Mouse (Mus musculus) cerebellum, adult 8-10 months (tissue): Measurements from ENCODE around the gene Aoc2.

Experiments used
- DNase-seq: peaks from one replicate; pipeline ENCODE4 v3.0.0; 2022

Aoc2 gene

DNA sequence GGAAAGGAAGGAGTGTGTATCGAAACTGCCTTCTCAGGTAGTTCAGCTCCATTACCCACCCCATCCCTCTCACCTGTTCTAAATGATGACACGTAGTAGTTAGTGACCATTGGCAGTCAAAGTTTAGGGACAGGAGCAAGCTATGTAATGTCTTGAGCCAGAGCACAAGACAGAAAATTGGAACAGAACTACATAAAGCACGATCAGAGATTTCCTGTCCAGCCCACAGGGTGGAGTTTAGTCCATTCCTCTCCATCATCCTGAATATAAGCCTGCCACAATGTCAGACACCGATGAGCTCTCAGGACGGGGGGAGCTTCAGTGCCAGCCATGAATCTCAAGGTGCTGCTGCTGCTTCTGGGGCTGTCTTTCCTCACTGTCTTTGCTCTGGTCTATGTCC is at the start of gene Aoc2:
Gene Aoc2 (plus strand): TSS at position 301 of the 400 bp plus-strand sequence.
- no peak for DNase-seq

DNA sequence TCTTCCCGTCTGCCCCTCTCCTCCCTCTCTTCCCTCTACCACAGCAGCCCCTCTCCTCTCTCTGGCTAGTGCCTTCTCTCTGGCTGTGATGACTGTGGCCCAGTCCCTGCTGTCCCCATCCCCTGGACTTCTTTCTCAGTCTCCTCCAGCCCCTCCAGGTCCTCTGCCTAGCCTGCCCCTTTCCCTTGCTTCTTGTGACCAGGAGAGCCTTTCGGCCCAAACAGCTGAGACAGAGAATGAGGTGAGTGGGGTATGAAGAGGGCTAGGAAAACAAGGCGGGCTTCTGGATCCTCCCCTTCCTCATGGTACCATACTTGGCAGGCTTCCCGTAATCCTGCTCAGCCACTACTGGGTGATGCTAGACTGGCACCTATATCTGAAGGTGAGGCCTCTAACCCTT is 49.6 kb upstream of the Aoc2 start:
- DNase-seq, result no peak

DNA sequence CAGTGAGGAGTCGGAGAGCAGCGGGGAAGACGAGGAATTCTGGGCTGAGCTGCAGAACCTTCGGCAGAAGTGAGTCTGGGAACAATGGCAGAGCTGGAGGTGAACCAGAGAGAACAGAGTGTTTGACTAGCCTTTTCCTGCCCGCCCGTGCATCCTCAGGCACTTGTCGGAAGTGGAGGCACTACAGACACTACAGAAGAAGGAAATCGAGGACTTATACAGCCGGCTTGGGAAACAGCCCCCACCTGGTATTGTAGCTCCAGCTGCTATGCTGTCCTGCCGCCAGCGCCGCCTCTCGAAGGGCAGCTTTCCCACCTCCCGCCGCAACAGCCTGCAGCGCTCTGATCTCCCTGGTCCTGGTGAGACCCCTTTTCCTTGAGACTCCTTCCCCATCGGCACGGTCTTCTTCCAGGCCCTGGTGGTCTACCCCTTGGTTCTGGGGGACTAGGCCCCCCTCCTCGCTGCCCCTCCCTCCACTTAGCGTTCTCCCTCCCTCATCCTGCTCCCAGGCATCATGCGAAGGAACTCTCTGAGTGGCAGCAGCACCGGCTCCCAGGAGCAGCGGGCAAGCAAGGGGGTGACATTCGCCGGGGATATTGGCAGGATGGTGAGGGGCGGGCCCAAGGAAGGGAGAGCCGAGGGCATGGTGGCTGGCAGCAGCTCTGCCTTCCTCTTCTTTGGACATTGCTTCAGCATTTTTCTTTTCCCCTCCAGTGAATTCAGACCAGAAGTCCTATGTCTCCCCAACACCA is 48.4 kb upstream of the Aoc2 start:
- no peak for DNase-seq

DNA sequence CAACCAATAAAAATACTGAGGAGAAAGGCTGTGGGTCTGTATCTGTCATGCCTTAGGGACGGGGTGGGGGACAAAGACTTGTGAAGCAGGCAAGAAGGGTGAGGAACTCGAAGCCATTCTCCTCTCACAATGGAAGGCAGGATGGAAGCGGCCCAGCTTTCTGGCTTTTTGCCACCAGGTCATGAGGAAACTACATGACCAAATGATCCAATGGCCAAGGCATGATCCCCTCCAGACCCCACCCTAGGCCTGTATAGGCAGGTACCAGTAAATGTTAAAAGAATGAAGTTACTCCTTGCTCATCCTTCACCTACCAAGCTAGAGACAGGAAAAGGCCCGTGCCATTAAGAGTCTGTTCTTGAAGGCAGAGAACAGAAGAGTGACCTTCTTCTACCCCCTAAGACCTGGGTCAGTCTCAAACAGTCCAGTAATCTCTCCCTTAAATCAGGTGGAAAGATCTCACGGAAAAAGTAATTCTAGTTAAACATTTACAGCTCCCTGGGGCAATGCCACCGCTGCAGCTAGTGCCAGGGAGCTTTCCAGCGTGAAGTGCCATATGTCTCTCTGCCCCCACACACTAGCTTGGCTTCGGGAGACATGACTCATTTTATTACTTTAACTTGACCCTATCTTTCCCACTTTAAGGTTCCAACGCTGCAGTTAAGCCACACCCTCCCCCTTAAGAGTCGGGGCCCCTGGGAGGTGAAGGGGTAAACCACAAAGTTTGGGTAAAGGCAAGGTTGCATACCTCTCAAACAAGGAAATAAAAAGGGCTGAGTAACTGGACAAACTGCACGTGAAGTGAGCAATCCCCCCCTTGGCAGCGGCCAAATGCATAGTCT is 47.3 kb upstream of the Aoc2 start:
- no peak for DNase-seq

DNA sequence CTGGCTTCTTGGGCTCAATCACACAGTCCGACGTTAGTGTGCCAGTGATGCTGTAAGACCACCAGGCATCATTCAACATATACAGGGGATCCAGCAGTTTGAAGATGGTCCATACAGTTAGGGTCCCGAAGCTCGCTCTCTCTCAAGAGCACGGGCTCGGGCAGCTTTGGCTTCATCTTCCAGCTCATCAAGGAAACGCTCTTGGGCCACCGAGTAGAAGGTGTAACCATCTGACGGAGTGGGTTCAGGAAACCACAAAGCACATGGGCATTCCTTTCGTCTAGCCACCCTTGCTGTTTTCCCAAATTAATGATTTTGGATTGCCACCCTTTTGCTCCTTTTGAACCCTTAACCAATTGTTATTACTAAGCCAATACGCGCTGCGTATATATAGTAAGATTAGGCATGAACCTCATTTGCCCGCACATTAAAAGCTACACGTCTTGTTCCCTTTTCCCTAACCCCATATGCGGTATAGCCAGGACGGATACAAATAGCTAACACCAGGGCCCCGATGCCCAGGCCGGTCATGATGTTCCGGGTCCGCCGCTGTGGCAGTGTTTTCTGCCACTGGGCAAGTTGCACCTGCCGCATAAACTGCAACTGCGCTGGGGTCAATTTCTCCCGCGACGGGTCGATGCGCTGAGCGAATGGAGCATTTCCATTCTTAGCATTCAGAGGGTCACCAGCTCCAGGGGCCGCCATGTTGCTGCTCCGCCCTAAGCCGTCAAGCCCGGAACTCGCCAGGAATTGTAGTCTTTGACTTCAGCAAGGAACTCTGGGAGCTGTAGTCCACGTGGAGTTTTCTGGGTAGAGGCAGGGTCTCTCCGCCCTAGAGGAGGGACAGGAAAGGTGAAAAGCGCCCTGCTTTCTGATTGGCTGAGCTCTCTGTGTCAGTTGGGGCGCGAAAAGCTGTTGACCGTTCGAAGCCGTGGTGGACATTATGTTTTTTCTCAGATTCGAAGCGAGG is 46.4 kb upstream of the Aoc2 start, which contains the start of the genes Cntd1 and Coa3:
Gene Cntd1 (plus strand): TSS at position 790 of the 970 bp plus-strand sequence.
Gene Coa3 (minus strand): TSS at position 892 of the 970 bp plus-strand sequence.
- DNase-seq, result peak; percentile 78

DNA sequence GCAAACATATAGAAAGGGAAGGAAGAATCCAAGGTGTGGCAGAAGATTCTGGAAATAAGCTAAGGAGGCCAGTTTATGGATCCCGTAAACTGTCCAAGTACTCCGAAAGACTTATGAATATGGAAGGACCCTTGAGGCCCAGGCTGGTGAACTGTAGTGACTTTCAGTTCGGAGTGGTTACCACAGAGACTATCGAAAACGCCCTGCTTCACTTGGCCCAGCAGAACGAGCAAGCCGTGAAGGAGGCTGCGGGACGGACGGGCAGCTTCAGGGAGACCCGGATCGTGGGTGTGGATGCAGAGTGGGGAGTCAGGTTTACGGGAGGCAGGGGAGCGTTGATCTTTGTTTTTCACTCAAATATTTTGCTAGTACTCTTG is 45.7 kb upstream of the Aoc2 start:
- DNase-seq, result no peak

DNA sequence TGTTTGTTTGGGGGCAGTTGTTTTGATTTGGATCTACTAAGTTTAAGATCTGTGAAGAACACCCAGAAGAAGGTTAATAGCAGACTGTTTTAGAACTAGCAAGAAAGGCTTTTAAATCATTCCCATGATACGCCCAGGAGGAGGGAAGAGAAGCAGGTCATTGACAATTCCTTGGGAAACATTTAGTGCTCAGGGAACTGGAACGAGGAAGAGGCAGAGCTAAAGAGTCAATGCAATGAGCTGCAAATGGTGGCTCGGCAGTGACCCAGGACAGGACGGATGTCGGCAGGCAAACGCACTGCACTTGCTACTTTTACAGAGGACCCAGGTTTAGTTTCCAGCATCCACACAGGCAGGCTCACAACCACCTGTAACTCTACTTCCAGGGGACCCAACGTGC is 44.0 kb upstream of the Aoc2 start:
- DNase-seq, result no peak

DNA sequence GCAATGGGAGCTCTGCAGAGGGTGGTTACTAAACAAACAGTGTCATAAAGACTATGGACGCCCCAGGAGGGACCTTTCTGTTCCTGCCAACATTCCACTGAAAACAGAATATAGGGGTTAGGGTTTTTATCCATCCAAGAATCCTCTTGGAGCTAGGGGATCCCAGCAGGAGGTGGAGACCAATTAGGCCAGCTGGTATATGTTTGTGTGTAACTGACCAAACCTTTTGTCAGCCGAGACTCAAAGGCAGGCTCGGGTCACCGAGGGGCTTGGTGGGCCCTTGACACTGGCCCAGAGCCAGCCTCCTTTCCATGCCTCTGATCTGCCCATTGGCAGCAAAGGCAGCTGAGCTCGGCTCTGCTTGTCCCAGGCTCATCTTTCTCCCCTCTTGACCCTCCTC is 42.0 kb upstream of the Aoc2 start:
- no peak for DNase-seq

DNA sequence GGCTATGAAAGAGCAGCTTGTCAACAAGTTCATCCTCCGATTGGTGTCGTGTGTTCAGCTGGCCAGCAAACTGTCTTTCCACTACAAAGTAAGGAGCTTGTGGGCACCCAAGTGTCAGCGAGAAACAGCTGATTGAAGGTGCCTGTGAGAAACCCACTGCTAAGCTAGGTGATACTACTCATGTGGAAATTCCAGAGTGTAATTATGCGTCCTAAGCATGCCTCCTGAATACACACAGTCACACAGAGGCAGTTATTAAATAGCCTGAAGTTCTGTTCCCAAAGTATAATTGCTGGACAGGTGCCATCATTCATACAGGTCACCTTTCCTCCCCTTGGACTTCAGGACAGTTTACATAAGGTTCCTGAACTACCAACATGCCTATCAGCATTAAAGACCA is 41.1 kb upstream of the Aoc2 start:
- DNase-seq, result no peak

DNA sequence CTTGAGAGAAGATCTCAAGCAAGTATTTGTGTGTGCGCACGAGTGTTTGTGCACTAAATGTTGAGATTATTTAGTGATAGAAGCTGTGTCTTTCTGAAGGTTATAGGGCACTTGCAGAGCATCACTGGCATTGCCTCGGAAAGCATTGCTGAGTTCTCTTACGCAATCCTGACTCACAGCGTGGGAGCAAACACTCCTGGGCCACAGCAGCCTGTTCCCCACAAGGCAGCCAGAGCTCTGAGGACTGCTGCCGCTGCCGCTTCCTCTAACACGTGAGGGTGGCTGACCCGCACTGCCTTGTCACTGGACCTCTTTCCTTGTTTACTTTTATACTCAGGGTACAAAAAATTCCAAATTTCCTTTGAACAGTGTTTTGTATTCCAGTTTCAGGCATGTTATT is 37.6 kb upstream of the Aoc2 start:
- DNase-seq, result no peak

DNA sequence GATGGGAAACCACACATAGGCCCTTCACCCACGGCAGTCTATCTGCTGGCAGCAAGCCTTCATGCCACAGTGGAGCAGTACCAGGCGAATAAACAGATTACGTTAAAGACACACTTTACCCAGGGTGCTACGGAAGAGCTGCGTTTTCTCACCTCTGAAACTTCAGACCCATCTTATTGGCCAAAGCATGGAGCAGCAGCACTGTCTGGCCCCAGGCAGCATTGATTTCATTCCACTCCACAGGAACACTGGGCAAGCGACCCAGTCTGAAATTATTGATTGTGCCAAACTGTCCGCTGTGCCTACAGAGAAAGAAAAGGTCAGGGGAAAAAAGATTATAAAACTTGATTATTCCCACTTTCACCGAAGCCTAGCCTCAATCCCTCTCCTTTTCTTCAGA is 33.6 kb upstream of the Aoc2 start:
- DNase-seq, result no peak

DNA sequence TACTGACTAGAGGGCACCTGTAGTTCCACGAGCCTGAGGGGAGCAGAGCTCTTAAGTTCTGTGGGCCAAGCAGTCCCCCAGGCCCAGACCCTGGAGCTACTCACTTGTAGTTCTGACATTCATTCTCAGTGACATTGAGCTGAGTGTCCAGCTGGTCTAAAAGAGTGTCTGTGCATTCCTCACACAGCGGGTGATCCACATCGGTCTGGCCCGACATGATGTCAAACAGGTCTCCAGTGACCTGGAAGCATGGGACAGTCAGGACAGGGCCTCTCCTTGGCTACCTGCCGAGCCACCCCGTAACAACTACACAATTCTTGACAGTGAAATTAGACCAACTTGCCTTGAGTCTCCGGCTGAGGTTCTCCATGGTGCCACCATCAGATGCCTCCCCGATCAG is 29.7 kb upstream of the Aoc2 start:
- DNase-seq, result no peak

DNA sequence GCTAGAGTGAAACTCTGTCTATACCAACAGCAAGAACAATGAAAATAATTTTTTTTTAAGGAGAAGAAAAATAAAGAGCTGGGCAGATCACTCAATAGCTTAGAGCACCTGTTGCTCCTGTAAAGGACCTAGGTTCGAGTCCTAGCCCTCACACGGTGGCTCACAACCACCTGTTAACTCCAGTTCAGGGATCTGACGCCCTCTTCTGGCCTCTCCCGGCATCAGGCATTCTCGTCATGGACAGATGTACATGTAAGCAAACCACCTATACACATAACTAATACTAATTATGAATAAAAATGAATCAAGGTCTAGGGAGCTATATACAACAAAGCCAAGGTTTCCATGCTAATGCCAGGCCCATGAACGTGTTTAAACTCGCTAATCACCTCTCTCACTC is 24.0 kb upstream of the Aoc2 start:
- DNase-seq, result no peak

DNA sequence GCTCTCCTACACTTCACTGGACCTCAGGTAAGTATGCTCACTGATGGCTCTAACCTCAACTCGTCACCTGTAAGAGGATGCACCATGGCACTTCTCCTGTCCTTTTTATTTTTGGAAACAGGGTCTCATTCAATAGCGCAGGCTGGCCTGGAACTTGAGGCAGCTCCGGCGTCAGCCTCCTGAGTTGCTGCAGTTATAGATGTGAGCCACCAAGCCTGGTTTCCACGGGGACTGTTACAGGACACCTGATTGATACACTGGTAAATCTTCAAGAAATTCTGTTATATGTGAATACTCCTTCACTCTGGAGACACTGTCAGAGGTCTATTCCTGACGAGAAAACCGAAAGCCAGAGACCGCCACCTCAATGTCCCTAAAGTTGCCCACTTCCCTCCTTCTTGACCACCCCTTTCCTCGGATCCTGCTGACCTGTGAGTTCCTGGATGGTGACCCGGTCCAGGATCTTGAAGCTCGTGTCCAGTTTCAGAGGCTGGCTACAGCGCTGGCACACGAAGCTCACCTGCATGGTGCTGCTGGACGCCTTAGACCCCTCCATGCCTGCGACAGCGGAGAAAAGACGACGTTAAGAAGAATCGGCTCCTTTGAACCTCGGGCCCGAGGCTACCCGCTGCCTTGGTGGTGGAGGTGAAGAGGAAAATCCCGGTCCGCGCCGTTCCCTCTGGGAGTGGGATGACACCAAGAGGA is 23.4 kb upstream of the Aoc2 start:
- DNase-seq, result no peak

DNA sequence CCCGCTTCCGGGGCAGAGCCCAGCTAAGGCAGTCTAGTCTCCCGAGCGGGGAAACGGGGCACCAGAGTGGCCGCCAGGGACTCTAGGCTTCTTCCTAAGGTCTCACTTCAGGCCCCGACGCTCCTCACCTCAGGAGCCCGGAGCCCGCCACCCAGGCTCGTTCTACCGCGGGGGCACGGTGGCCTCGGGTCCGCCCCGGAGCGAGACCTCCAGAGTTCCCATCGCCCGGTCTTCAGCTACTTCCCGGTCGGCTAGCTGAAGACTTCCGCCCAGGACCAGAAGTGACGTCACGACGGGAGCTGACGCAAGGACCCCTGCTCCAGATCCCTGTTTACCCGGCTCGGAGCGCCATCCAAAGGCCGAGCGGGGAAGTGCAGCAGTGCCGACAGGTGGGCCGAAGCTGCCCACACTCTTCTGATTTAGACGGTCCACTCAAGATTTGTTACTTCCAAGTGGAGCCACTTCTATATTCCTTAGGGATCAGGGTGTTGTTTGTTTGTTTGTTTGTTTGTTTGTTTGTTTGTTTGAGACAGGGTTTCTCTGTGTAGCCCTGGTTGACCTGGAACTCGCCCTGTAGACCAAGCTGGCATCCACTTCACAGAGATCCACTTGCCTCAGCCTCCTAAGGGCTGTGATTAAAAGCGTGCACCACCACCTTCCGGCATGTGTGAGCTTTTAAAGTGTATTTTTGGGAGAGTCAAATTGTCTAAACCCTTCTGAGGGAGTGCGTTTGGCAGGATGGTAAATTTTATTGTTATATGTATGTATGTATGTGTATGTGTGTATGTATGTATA is 22.7 kb upstream of the Aoc2 start, which contains the start of gene Becn1:
Gene Becn1 (minus strand): TSS at position 283 of the 795 bp plus-strand sequence.
- peak; percentile 97 for DNase-seq

DNA sequence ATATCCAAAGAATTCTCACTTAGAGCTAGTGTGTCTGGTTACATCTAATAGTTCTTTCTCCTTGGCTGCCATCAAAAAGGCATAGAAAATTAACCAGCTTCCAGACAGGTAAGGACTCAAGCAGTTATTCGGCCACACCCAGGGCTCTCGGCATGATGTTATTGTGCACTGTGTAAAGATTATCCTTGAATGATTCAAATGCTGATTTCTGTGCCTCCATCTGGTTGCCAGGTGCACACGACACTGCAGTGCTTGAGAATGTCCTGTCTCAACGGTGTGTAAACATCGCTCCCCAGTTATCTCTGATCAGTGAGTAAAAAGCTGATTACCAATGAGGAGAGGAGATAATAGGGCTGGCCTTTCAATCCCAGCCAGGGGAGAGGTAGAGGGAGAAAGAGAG is 17.1 kb upstream of the Aoc2 start:
- DNase-seq, result no peak

DNA sequence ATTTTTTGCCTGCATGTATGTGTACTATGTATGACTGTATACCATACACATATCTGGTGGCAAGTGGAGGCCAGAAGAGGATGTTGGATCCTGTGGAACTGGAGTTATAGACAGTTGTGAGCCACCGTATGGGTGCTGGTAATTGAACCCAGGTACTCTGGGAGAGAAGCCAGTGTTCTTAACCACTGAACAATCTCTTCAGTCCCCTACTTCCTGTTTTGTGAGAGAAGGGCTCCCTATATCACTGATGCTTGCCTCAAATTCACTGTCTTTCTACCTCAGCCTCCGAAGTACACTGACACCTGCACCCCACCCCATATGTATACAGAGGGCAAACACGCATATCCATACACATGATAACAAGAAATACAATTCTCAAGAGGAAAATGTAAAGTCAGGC is 13.8 kb upstream of the Aoc2 start:
- DNase-seq, result no peak

DNA sequence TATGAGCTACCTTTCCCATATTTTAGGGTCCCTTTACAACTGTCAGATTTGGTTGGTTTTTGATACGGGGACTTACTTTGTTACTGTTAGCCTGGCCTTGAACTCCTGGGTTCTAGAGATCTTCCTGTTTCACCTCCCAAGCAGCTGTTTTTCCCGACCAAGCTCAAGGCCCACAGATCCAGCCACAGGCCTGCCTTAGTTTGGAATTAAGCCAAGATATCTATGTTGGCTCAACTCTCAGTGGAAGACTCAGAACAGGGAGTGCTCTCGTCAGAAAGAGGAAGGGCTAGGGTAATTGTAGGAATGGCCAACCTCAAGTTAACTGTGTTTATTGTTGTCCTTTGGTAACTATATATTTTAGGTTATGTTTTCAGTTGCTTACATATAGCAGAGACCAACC is 12.7 kb upstream of the Aoc2 start:
- no peak for DNase-seq

DNA sequence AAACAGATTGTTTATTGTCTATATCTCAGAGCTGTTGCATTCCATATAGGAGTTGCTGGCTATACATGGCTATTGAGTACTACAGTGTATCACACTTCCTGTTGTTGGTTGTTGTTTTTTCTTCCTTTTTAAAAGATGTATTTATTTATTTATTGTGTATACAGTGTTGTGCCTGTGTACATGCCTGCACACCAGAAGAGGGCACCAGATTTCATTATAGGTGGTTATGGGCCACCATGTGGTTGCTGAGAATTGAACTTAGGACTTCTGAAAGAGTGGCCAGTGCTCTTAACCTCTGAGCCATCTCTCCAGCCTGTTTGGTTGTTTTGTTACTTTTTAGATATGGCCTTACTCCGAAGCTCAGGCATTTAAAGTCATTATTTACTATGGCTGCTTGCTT is 10.3 kb upstream of the Aoc2 start:
- no peak for DNase-seq

DNA sequence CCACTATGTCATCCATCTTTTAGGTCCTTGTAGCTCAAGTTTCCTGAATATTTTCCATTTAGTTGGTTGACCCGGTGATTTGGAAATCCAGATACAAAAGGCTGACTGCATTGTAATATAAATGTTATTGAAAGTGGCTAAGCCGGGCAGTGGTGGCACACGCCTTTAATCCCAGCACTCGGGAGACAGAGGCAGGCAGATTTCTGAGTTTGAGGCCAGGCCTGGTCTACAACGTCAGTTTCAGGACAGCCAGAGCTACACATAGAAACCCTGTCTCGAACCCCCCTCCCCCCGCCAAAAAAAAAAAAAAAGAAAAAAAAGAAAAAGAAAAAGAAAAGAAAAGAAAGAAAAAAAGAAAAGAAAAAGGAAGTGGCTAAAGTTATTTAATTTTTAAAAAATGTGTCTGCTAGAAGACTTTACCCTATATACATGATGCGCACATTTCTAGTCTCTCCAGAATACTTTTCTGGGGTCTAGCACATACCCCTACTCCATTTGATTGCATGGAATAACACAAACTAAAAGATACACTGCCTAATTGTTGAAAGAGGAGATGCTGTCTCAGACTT is 9.7 kb upstream of the Aoc2 start:
- no peak for DNase-seq
